Mouse (Mus musculus): ENCODE measurements around the gene Snd1. TPM values are rescaled to one million over a fixed set of nuclear protein-coding genes. Genes with fewer than 3 reads are reported as not detected.

Snd1 gene
- polyA plus RNA-seq, 1 experiment from 2014 or later: 127 TPM

GRCm38 (mm10) chr6:28841569-28841968 is 366.6 kb downstream of the Snd1 start:
- H3K4me3 ChIP-seq (ENCODE audit: low read length): no peak overlapping the region
- no peaks in the 10 kb centered on the region for H3K36me3 ChIP-seq (ENCODE audit: control insufficient read depth, insufficient read depth, low read length)
- 82% methylated on average over 3 of the region's 3 CpGs for WGBS
- H3K4me1 ChIP-seq (ENCODE audit: control insufficient read depth, insufficient read depth, low read length): no peaks in the 10 kb centered on the region
- no peak overlapping the region for H3K9ac ChIP-seq (ENCODE audit: low read depth, low read length)
- no peaks in the 10 kb centered on the region for H3K9me3 ChIP-seq (ENCODE audit: control insufficient read depth, low read length)
- H3K27ac ChIP-seq (ENCODE audit: low read length): no peak overlapping the region
- no peak for ATAC-seq
- no peak overlapping the region for H3K4me2 ChIP-seq (ENCODE audit: low read depth, low read length)
- no peaks in the 10 kb centered on the region for H3K27me3 ChIP-seq (replicated peaks; ENCODE audit: control insufficient read depth, insufficient read depth, low read length)

- Histone ChIP-seq H3K9me3 (ENCODE audit: control insufficient read depth, low read length) (no peaks in the 10 kb centered on the region), H3K27me3 (replicated peaks; ENCODE audit: control insufficient read depth, insufficient read depth, low read length) (no peaks in the 10 kb centered on the region), H3K4me2 (ENCODE audit: low read depth, low read length) (no peak overlapping the region), H3K4me1 (ENCODE audit: control insufficient read depth, insufficient read depth, low read length) (peaks cover 2% of the 10 kb centered on the region; the same call in 1 of the 2 replicates), H3K4me3 (ENCODE audit: low read length) (no peak overlapping the region), H3K27ac (ENCODE audit: low read length) (no peak overlapping the region), H3K9ac (ENCODE audit: low read depth, low read length) (no peak overlapping the region), H3K36me3 (ENCODE audit: control insufficient read depth, insufficient read depth, low read length) (no peaks in the 10 kb centered on the region)
- ATAC-seq: no peak
- 68% methylated on average over 4 of the region's 4 CpGs for WGBS
Observed at GRCm38 (mm10) chr6:28842375-28843276, 367.7 kb downstream of the Snd1 start.

- ATAC-seq: no peak
- WGBS: 56% methylated on average over 4 of the region's 4 CpGs
Observed at GRCm38 (mm10) chr6:28845610-28846009, 370.7 kb downstream of the Snd1 start.

GRCm38 (mm10) chr6:28847616-28848015 is 372.7 kb downstream of the Snd1 start:
- no peak for ATAC-seq
- H3K27me3 ChIP-seq (replicated peaks; ENCODE audit: control insufficient read depth, insufficient read depth, low read length): no peaks in the 10 kb centered on the region
- peaks cover 5% of the 10 kb centered on the region; the same call in 1 of the 2 replicates for H3K4me1 ChIP-seq (ENCODE audit: control insufficient read depth, insufficient read depth, low read length)
- no peak overlapping the region for H3K27ac ChIP-seq (ENCODE audit: low read length)
- no peak overlapping the region for H3K4me3 ChIP-seq (ENCODE audit: low read length)
- H3K9me3 ChIP-seq (ENCODE audit: control insufficient read depth, low read length): no peaks in the 10 kb centered on the region
- WGBS: 67% methylated on average over 6 of the region's 6 CpGs
- no peaks in the 10 kb centered on the region for H3K36me3 ChIP-seq (ENCODE audit: control insufficient read depth, insufficient read depth, low read length)
- H3K9ac ChIP-seq (ENCODE audit: low read depth, low read length): no peak overlapping the region
- H3K4me2 ChIP-seq (ENCODE audit: low read depth, low read length): no peak overlapping the region

More at GRCm38 (mm10) chr6:28845610-28846009, 370.7 kb downstream of the Snd1 start:
- Histone ChIP-seq H3K27ac (ENCODE audit: low read length) (no peak overlapping the region), H3K4me1 (ENCODE audit: control insufficient read depth, insufficient read depth, low read length) (peaks cover 5% of the 10 kb centered on the region; the same call in 1 of the 2 replicates), H3K4me2 (ENCODE audit: low read depth, low read length) (no peak overlapping the region), H3K4me3 (ENCODE audit: low read length) (no peak overlapping the region), H3K36me3 (ENCODE audit: control insufficient read depth, insufficient read depth, low read length) (no peaks in the 10 kb centered on the region), H3K27me3 (replicated peaks; ENCODE audit: control insufficient read depth, insufficient read depth, low read length) (no peaks in the 10 kb centered on the region), H3K9me3 (ENCODE audit: control insufficient read depth, low read length) (no peaks in the 10 kb centered on the region), H3K9ac (ENCODE audit: low read depth, low read length) (no peak overlapping the region)

- no peak overlapping the region for H3K9ac ChIP-seq (ENCODE audit: low read depth, low read length)
- H3K27ac ChIP-seq (ENCODE audit: low read length): no peak overlapping the region
- H3K36me3 ChIP-seq (ENCODE audit: control insufficient read depth, insufficient read depth, low read length): no peaks in the 10 kb centered on the region
- no peaks in the 10 kb centered on the region for H3K9me3 ChIP-seq (ENCODE audit: control insufficient read depth, low read length)
- H3K27me3 ChIP-seq (replicated peaks; ENCODE audit: control insufficient read depth, insufficient read depth, low read length): no peaks in the 10 kb centered on the region
- peaks cover 7% of the 10 kb centered on the region for H3K4me1 ChIP-seq (ENCODE audit: control insufficient read depth, insufficient read depth, low read length)
- 57% methylated on average over 6 of the region's 6 CpGs for WGBS
- no peak overlapping the region for H3K4me2 ChIP-seq (ENCODE audit: low read depth, low read length)
- no peak overlapping the region for H3K4me3 ChIP-seq (ENCODE audit: low read length)
- no peak for ATAC-seq
Observed at GRCm38 (mm10) chr6:28848285-28848794, 373.4 kb downstream of the Snd1 start.

GRCm38 (mm10) chr6:28848891-28849290 is 374.0 kb downstream of the Snd1 start:
- Histone ChIP-seq H3K4me2 (ENCODE audit: low read depth, low read length) (no peak overlapping the region), H3K4me3 (ENCODE audit: low read length) (no peak overlapping the region), H3K9me3 (ENCODE audit: control insufficient read depth, low read length) (no peaks in the 10 kb centered on the region), H3K27me3 (replicated peaks; ENCODE audit: control insufficient read depth, insufficient read depth, low read length) (no peaks in the 10 kb centered on the region), H3K4me1 (ENCODE audit: control insufficient read depth, insufficient read depth, low read length) (peaks cover 12% of the 10 kb centered on the region), H3K36me3 (ENCODE audit: control insufficient read depth, insufficient read depth, low read length) (no peaks in the 10 kb centered on the region), H3K27ac (ENCODE audit: low read length) (no peak overlapping the region), H3K9ac (ENCODE audit: low read depth, low read length) (no peak overlapping the region)
- no peak for ATAC-seq
- WGBS: 72% methylated on average over 9 of the region's 9 CpGs

GRCm38 (mm10) chr6:28849317-28849716 is 374.4 kb downstream of the Snd1 start:
- no peak overlapping the region for H3K9ac ChIP-seq (ENCODE audit: low read depth, low read length)
- no peak overlapping the region for H3K4me3 ChIP-seq (ENCODE audit: low read length)
- no peaks in the 10 kb centered on the region for H3K9me3 ChIP-seq (ENCODE audit: control insufficient read depth, low read length)
- H3K36me3 ChIP-seq (ENCODE audit: control insufficient read depth, insufficient read depth, low read length): no peaks in the 10 kb centered on the region
- H3K27me3 ChIP-seq (replicated peaks; ENCODE audit: control insufficient read depth, insufficient read depth, low read length): no peaks in the 10 kb centered on the region
- H3K4me2 ChIP-seq (ENCODE audit: low read depth, low read length): no peak overlapping the region
- 59% methylated on average over 3 of the region's 3 CpGs for WGBS
- H3K27ac ChIP-seq (ENCODE audit: low read length): no peak overlapping the region
- no peak for ATAC-seq
- peaks cover 17% of the 10 kb centered on the region for H3K4me1 ChIP-seq (ENCODE audit: control insufficient read depth, insufficient read depth, low read length)

- H3K27ac ChIP-seq (ENCODE audit: low read length): no peak overlapping the region
- H3K9me3 ChIP-seq (ENCODE audit: control insufficient read depth, low read length): no peaks in the 10 kb centered on the region
- H3K4me2 ChIP-seq (ENCODE audit: low read depth, low read length): no peak overlapping the region
- peaks cover 22% of the 10 kb centered on the region for H3K4me1 ChIP-seq (ENCODE audit: control insufficient read depth, insufficient read depth, low read length)
- no peak for ATAC-seq
- H3K4me3 ChIP-seq (ENCODE audit: low read length): no peak overlapping the region
- H3K36me3 ChIP-seq (ENCODE audit: control insufficient read depth, insufficient read depth, low read length): no peaks in the 10 kb centered on the region
- H3K9ac ChIP-seq (ENCODE audit: low read depth, low read length): no peak overlapping the region
- WGBS: 84% methylated on average over 9 of the region's 9 CpGs
- no peaks in the 10 kb centered on the region for H3K27me3 ChIP-seq (replicated peaks; ENCODE audit: control insufficient read depth, insufficient read depth, low read length)
Observed at GRCm38 (mm10) chr6:28850326-28850900, 375.5 kb downstream of the Snd1 start.

GRCm38 (mm10) chr6:28852342-28852741 is 377.4 kb downstream of the Snd1 start:
- no peak for ATAC-seq
- H3K4me1 ChIP-seq (ENCODE audit: control insufficient read depth, insufficient read depth, low read length): peaks cover 32% of the 10 kb centered on the region

More at GRCm38 (mm10) chr6:28852342-28852741, 377.4 kb downstream of the Snd1 start:
- H3K27ac ChIP-seq (ENCODE audit: low read length): no peak overlapping the region
- H3K9ac ChIP-seq (ENCODE audit: low read depth, low read length): no peak overlapping the region
- no peaks in the 10 kb centered on the region for H3K27me3 ChIP-seq (replicated peaks; ENCODE audit: control insufficient read depth, insufficient read depth, low read length)
- H3K36me3 ChIP-seq (ENCODE audit: control insufficient read depth, insufficient read depth, low read length): no peaks in the 10 kb centered on the region
- H3K4me2 ChIP-seq (ENCODE audit: low read depth, low read length): no peak overlapping the region
- no peak overlapping the region for H3K4me3 ChIP-seq (ENCODE audit: low read length)
- WGBS: 74% methylated on average over 7 of the region's 7 CpGs
- H3K9me3 ChIP-seq (ENCODE audit: control insufficient read depth, low read length): no peaks in the 10 kb centered on the region
